Mouse (Mus musculus) lung, postnatal 0 days (tissue): Measurements from ENCODE around the gene Hmgb1.

Source experiments
- CTCF ChIP-seq: IDR thresholded peaks from 2 replicates; pipeline ENCODE4 v1.5.1; 2016; ENCODE audit warnings: antibody characterized with exemption, mild to moderate bottlenecking
- EP300 ChIP-seq: IDR thresholded peaks from 2 replicates; pipeline ENCODE4 v1.6.1; 2016; ENCODE audit warnings: antibody characterized with exemption, mild to moderate bottlenecking, control low read depth

- TF ChIP-seq CTCF = no peak
- TF ChIP-seq EP300 = no peak
Observed at GRCm38 (mm10) chr5:149086382-149087244, 97.7 kb downstream of the Hmgb1 start.
